Mouse (Mus musculus) kidney, postnatal 0 days (tissue): ENCODE data around the gene Gm7358. TPM values are rescaled to one million over a fixed set of nuclear protein-coding genes. Genes with fewer than 3 reads are reported as not detected.
"Not testable (repeated sequence)": the region's sequence is repeated elsewhere in the genome, so short reads cannot be mapped to it uniquely, and the experiment has no call there.

ENCODE experiments used
- ATAC-seq: fragments of 200-750 bp; cut with Nextera tagmentation; replicated peaks from 2 replicates; pipeline ENCODE4 v1.8.0; 2017; ENCODE audit warnings: low read depth, moderate number of reproducible peaks, moderate TSS enrichment, moderate library complexity; ENCODE audit not compliant: low FRiP score
- DNase-seq: peaks from one replicate; pipeline ENCODE4 v3.0.0-alpha.2; 2016; ENCODE audit warnings: low spot score
- H3K27ac ChIP-seq: fragments of 300-500 bp; sonication (generic); 2 replicates; pipeline ENCODE4 v1.5.1; 2014; ENCODE audit warnings: mild to moderate bottlenecking
- H3K27me3 ChIP-seq: fragments of 300-500 bp; sonication (generic); 2 replicates; pipeline ENCODE4 v1.6.1; 2014; ENCODE audit warnings: low read length, mixed read lengths; ENCODE audit not compliant: insufficient read depth
- H3K36me3 ChIP-seq: fragments of 300-500 bp; sonication (generic); 2 replicates; pipeline ENCODE4 v1.6.1; 2014; ENCODE audit warnings: low read length, mixed read lengths; ENCODE audit not compliant: insufficient read depth
- H3K4me1 ChIP-seq: fragments of 300-500 bp; sonication (generic); replicated peaks from 2 replicates; pipeline ENCODE4 v1.6.1; 2014; ENCODE audit warnings: antibody characterized with exemption, low read length, mixed read lengths; ENCODE audit not compliant: insufficient read depth
- H3K4me2 ChIP-seq: fragments of 300-500 bp; sonication (generic); 2 replicates; pipeline ENCODE4 v1.6.1; 2014; ENCODE audit warnings: mild to moderate bottlenecking, low read length, moderate library complexity, mixed read lengths
- H3K4me3 ChIP-seq: fragments of 300-500 bp; sonication (generic); replicated peaks from 2 replicates; pipeline ENCODE4 v1.5.1; 2014; ENCODE audit warnings: low read depth, low read length
- H3K9ac ChIP-seq: fragments of 300-500 bp; sonication (generic); 2 replicates; pipeline ENCODE4 v1.6.1; 2014; ENCODE audit warnings: low read depth, low read length
- H3K9me3 ChIP-seq: fragments of 300-500 bp; sonication (generic); replicated peaks from 2 replicates; pipeline ENCODE4 v1.6.1; 2016; ENCODE audit warnings: low read length, inconsistent platforms, mixed read lengths
- CTCF ChIP-seq: IDR thresholded peaks from 2 replicates; pipeline ENCODE4 v1.5.1; 2016; ENCODE audit warnings: antibody characterized with exemption, low read depth, mild to moderate bottlenecking, moderate library complexity
- WGBS: fragments of 180-500 bp; shearing (Covaris S2); extraction: QIAGEN DNeasy Blood & Tissue Kit; methylation state at CpG from one replicate; pipeline ENCODE4 v1.1.7; 2014; 5-methylcytosine and 5-hydroxymethylcytosine counted together
- polyA plus RNA-seq: library from polyadenylated mRNA; unstranded; fragments of >200 nt; fragmentation: Nextera tagmentation; extraction: Ambion mirVana; gene quantifications from 2 replicates; pipeline ENCODE4 v1.2.1, GENCODE M21; 2015

Gm7358 gene
- not detected in 2 replicates for polyA plus RNA-seq

DNA sequence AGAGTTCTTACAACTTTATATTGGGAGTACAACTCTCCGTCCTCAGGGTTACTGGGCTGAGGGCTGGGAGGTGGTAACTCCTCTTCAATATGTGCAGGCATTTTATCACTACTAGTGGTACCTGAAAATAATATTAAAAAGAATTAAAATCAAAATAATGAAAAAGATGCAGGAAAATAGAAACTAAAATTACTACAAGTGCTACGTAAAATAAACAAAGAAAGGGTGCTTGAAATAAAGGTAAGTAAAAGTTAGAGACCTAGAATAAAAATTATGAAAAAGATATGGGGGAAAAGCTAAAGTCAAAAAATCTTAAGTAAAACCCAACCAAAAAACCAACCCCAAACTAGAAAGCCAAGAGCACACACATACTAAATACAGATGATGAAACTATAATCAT lies at the start of gene Gm7358:
Gene Gm7358 (minus strand): TSS at position 101 of the 400 bp plus-strand sequence.
- no CpG with 5 or more reads among the region's 2 CpGs for WGBS
- H3K4me3 ChIP-seq, H3K9me3 ChIP-seq, ATAC-seq, H3K27ac ChIP-seq, DNase-seq, H3K27me3 ChIP-seq, H3K4me1 ChIP-seq, H3K4me2 ChIP-seq, H3K36me3 ChIP-seq, H3K9ac ChIP-seq: not testable (repeated sequence)

GRCm38 (mm10) chr17:14103018-14103417 lies 43.7 kb upstream of the Gm7358 start:
- not testable (repeated sequence) for H3K9me3 ChIP-seq, H3K27me3 ChIP-seq, H3K9ac ChIP-seq, H3K4me3 ChIP-seq, H3K4me2 ChIP-seq, DNase-seq, H3K27ac ChIP-seq, H3K4me1 ChIP-seq, H3K36me3 ChIP-seq, ATAC-seq
- WGBS, result 25% methylated on average over 3 of the region's 3 CpGs
- peak; percentile 57 for TF ChIP-seq CTCF

- TF ChIP-seq CTCF, result peak; percentile 48
- not testable (repeated sequence) for H3K9ac ChIP-seq, H3K4me3 ChIP-seq, H3K4me2 ChIP-seq, H3K9me3 ChIP-seq, H3K4me1 ChIP-seq, H3K27ac ChIP-seq, ATAC-seq, H3K27me3 ChIP-seq, H3K36me3 ChIP-seq, DNase-seq
- WGBS, result 28% methylated on average over 1 of the region's 1 CpGs
These were observed 42.2 kb upstream of the Gm7358 start for GRCm38 (mm10) chr17:14101446-14101980.

DNA sequence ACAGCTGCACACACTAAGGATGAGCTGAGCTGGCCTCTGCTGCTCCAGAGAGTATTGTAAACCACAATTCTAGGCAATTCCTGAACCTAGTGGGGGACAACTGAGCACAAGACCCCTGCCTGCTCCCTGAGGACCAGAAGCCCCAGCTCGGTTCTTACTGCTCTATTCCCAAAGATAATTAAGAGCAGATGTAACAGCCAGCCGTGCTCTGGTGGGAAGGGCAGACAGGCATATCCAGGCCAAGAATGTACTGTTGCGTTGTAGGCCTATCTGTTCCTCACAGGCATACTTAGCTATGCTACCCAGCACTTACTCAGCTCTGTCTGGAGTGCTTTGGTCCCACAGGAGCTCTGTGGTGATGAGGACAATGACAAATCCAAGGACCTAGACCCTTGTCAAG lies 40.6 kb upstream of the Gm7358 start:
- DNase-seq, result not testable (repeated sequence)

GRCm38 (mm10) chr17:14094165-14094564 lies 34.8 kb upstream of the Gm7358 start:
- DNase-seq, ATAC-seq, H3K9ac ChIP-seq, H3K36me3 ChIP-seq, H3K27me3 ChIP-seq, H3K27ac ChIP-seq, H3K9me3 ChIP-seq, H3K4me1 ChIP-seq, H3K4me3 ChIP-seq, H3K4me2 ChIP-seq: not testable (repeated sequence)
- WGBS, result 37% methylated on average over 2 of the region's 7 CpGs

More for the DNA sequence above, 40.6 kb upstream of the Gm7358 start:
- H3K27me3 ChIP-seq, H3K36me3 ChIP-seq, H3K4me2 ChIP-seq, H3K9me3 ChIP-seq, ATAC-seq, H3K27ac ChIP-seq, H3K4me1 ChIP-seq, H3K9ac ChIP-seq, H3K4me3 ChIP-seq: not testable (repeated sequence)
- WGBS, result 47% methylated on average over 3 of the region's 3 CpGs

GRCm38 (mm10) chr17:14086629-14087028 lies 27.3 kb upstream of the Gm7358 start:
- H3K9ac ChIP-seq, H3K36me3 ChIP-seq, H3K4me2 ChIP-seq, ATAC-seq, H3K4me1 ChIP-seq, H3K27me3 ChIP-seq, H3K4me3 ChIP-seq, H3K9me3 ChIP-seq, H3K27ac ChIP-seq: not testable (repeated sequence)
- TF ChIP-seq CTCF, result peak; percentile 57
- WGBS, result 0% methylated on average over 1 of the region's 1 CpGs
- DNase-seq, result peak; percentile 28

- DNase-seq, ATAC-seq, H3K4me1 ChIP-seq, H3K36me3 ChIP-seq, H3K4me3 ChIP-seq, H3K9ac ChIP-seq, H3K9me3 ChIP-seq, H3K4me2 ChIP-seq, H3K27ac ChIP-seq, H3K27me3 ChIP-seq: not testable (repeated sequence)
- WGBS, result 75% methylated on average over 1 of the region's 2 CpGs
These were observed 17.5 kb downstream of the Gm7358 start for GRCm38 (mm10) chr17:14041880-14042279.

DNA sequence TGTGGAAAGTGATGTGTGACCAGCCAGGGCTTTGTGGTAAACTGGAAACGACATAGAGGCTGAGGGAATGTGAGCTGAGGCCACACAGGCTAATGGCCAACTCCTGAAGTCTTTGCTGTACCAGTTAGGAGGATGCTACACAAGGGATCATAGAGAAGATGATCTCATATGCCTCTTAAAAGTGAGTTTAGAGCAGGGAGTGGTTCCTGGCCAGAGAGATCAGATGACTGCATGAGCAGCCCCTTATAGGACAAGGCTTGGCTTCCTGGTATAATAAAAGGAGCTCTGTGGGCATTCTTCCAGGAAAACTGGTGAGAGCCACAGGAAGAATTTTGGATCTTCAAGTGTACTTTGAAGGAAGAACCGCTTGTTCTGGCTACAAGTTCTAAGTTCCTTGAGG lies 22.3 kb downstream of the Gm7358 start:
- H3K36me3 ChIP-seq, H3K9me3 ChIP-seq, ATAC-seq, H3K9ac ChIP-seq, H3K27ac ChIP-seq, H3K27me3 ChIP-seq, DNase-seq, H3K4me1 ChIP-seq, H3K4me2 ChIP-seq, H3K4me3 ChIP-seq: not testable (repeated sequence)
- WGBS, result 45% methylated on average over 1 of the region's 2 CpGs

DNA sequence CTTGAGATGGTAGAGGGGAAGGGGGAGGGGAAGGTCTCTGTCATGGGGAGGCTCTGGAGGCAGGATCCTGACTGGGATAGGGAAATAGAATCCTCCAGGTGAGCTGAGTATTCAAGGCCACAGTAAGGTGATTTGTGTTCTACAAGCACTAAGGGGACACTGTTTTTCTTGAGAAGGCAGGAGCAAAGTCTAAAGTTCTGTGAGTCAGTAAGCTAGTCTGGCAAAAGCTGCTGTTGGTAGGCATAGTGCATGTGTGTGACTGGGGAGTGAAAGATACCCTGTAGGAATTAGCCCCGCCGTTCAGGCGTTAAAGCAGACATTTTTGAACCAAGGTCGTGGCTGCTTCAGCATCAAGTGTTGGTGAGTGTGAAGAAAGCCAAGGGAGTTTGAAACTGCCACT lies 23.2 kb downstream of the Gm7358 start:
- not testable (repeated sequence) for H3K4me1 ChIP-seq, H3K27ac ChIP-seq, H3K9ac ChIP-seq, H3K27me3 ChIP-seq, H3K9me3 ChIP-seq, H3K4me3 ChIP-seq, H3K4me2 ChIP-seq, H3K36me3 ChIP-seq, DNase-seq
- 0 out of 2 replicates have a peak, but pooled peaks have one; percentile 43 for ATAC-seq
- WGBS, result 93% methylated on average over 4 of the region's 4 CpGs
